ENCODE assay signal across 18 mouse cellular contexts in genomic region chr3:144018559-144018958, GRCm38 (mm10).
DNase-seq lines count a peak whose midpoint lies in the region; ATAC-seq lines count a peak whose summit lies in the region.
"Had no signal": no experiment of that assay in that cellular context is flagged by ENCODE, and none has a peak within 500 bp of the region (broad histone marks: within the 10 kb centered on the region; RNA-seq: fewer than 3 reads in every experiment).

No protein-coding gene starts in this region.

- no peaks in the 10 kb centered on the region for H3K27me3 ChIP-seq in kidney, embryonic 14.5 days (ENCODE audit: control insufficient read depth, insufficient read depth, low read length)
- no peaks in the 10 kb centered on the region for H3K27me3 ChIP-seq in midbrain, embryonic 14.5 days (ENCODE audit: control insufficient read depth, insufficient read depth, low read length)
- H3K27me3 ChIP-seq in midbrain, embryonic 15.5 days (replicated peaks): no peaks in the 10 kb centered on the region
- H3K27me3 ChIP-seq: embryonic facial prominence, embryonic 13.5 days; heart, embryonic 12.5 days; limb, embryonic 13.5 days had no signal

- H3K4me3 ChIP-seq in kidney, embryonic 14.5 days (ENCODE audit: low read length): no peak overlapping the region
- H3K4me3 ChIP-seq in midbrain, embryonic 14.5 days (replicated peaks; ENCODE audit: low read depth, low read length): no peak overlapping the region
- no peak overlapping the region for H3K4me3 ChIP-seq in midbrain, embryonic 15.5 days
- H3K4me3 ChIP-seq: embryonic facial prominence, embryonic 13.5 days; heart, embryonic 12.5 days; hindbrain, embryonic 10.5 days; limb, embryonic 13.5 days; midbrain, embryonic 10.5 days had no signal

- WGBS in kidney, embryonic 14.5 days: 71% methylated on average over 4 of the region's 4 CpGs
- 95% methylated on average over 4 of the region's 4 CpGs for WGBS in midbrain, embryonic 14.5 days
- WGBS in midbrain, embryonic 15.5 days: 84% methylated on average over 4 of the region's 4 CpGs

- H3K36me3 ChIP-seq in kidney, embryonic 14.5 days (ENCODE audit: control insufficient read depth, insufficient read depth, low read length): no peaks in the 10 kb centered on the region
- H3K36me3 ChIP-seq in midbrain, embryonic 14.5 days (ENCODE audit: control insufficient read depth, insufficient read depth, low read length): no peaks in the 10 kb centered on the region
- H3K36me3 ChIP-seq in midbrain, embryonic 15.5 days (replicated peaks): no peaks in the 10 kb centered on the region
- H3K36me3 ChIP-seq: embryonic facial prominence, embryonic 13.5 days; heart, embryonic 12.5 days; hindbrain, embryonic 10.5 days; limb, embryonic 13.5 days; midbrain, embryonic 10.5 days had no signal

- no peak for ATAC-seq in kidney, embryonic 14.5 days (ENCODE audit: low FRiP score, low TSS enrichment)
- ATAC-seq in midbrain, embryonic 14.5 days (ENCODE audit: low FRiP score, low TSS enrichment): no peak
- ATAC-seq in midbrain, embryonic 15.5 days (replicated peaks): no peak
- ATAC-seq in erythroblast, adult 5-6 weeks (replicated peaks; ENCODE audit: low FRiP score, poor library complexity, severe bottlenecking): no peak
- ATAC-seq: liver, postnatal 0 days had no signal

- H3K4me1 ChIP-seq in kidney, embryonic 14.5 days (ENCODE audit: control insufficient read depth, insufficient read depth, low read length): no peaks in the 10 kb centered on the region
- no peaks in the 10 kb centered on the region for H3K4me1 ChIP-seq in midbrain, embryonic 14.5 days (ENCODE audit: control insufficient read depth, insufficient read depth, low read length)
- no peaks in the 10 kb centered on the region for H3K4me1 ChIP-seq in midbrain, embryonic 15.5 days
- H3K4me1 ChIP-seq: heart, embryonic 12.5 days; midbrain, embryonic 10.5 days had no signal

- no peaks in the 10 kb centered on the region for H3K9me3 ChIP-seq in kidney, embryonic 14.5 days (ENCODE audit: control insufficient read depth, low read length)
- no peaks in the 10 kb centered on the region for H3K9me3 ChIP-seq in midbrain, embryonic 14.5 days (ENCODE audit: control insufficient read depth, low read length)
- no peaks in the 10 kb centered on the region for H3K9me3 ChIP-seq in midbrain, embryonic 15.5 days
- H3K9me3 ChIP-seq: embryonic facial prominence, embryonic 13.5 days; heart, embryonic 12.5 days; hindbrain, embryonic 10.5 days; limb, embryonic 13.5 days; midbrain, embryonic 10.5 days had no signal

- DNase-seq in cerebellum, postnatal 10 days: peak; percentile 26 to 46
- DNase-seq in cerebellum, postnatal 25 days: no peak
- DNase-seq in kidney, postnatal 4 days: peak; percentile 51 to 58
- peak; percentile 8 for DNase-seq in midbrain, embryonic 14.5 days
- DNase-seq in lung, postnatal 10 days: peak; percentile 65
- DNase-seq: adrenal gland, adult 8-10 months; cerebellum, adult 11 months; gastrocnemius, postnatal 36 days; kidney, adult 2 months; liver, postnatal 0 days had no signal

- H3K9ac ChIP-seq in kidney, embryonic 14.5 days (ENCODE audit: low read depth, low read length): no peak overlapping the region
- H3K9ac ChIP-seq in midbrain, embryonic 14.5 days (replicated peaks; ENCODE audit: low read length): no peak overlapping the region
- no peak overlapping the region for H3K9ac ChIP-seq in midbrain, embryonic 15.5 days
- H3K9ac ChIP-seq: embryonic facial prominence, embryonic 13.5 days; heart, embryonic 12.5 days; limb, embryonic 13.5 days; liver, postnatal 0 days had no signal

- H3K27ac ChIP-seq in kidney, embryonic 14.5 days (ENCODE audit: low read depth, low read length): no peak overlapping the region
- no peak overlapping the region for H3K27ac ChIP-seq in midbrain, embryonic 14.5 days (replicated peaks; ENCODE audit: low read depth, low read length)
- H3K27ac ChIP-seq in midbrain, embryonic 15.5 days: no peak overlapping the region
- H3K27ac ChIP-seq: embryonic facial prominence, embryonic 13.5 days; hindbrain, embryonic 10.5 days; limb, embryonic 13.5 days; midbrain, embryonic 10.5 days had no signal

- no peak overlapping the region for H3K4me2 ChIP-seq in kidney, embryonic 14.5 days (replicated peaks; ENCODE audit: low read depth, low read length)
- no peak overlapping the region for H3K4me2 ChIP-seq in midbrain, embryonic 14.5 days (ENCODE audit: low read length)
- no peak overlapping the region for H3K4me2 ChIP-seq in midbrain, embryonic 15.5 days
- H3K4me2 ChIP-seq: embryonic facial prominence, embryonic 13.5 days; heart, embryonic 12.5 days; limb, embryonic 13.5 days had no signal

Comparison
In these comparisons a context has a peak if more than half of its experiments do, and no peak if none do; other contexts are left out.
1. DNase-seq: peak in cerebellum, postnatal 10 days (2 of 2), kidney, postnatal 4 days (2 of 2), midbrain, embryonic 14.5 days (single experiment) and lung, postnatal 10 days (single experiment); none in cerebellum, postnatal 25 days (0 of 2).